Mouse (Mus musculus) heart, embryonic 12.5 days (tissue): ENCODE results near the gene Arhgef3. TPM values are rescaled to one million over a fixed set of nuclear protein-coding genes. Genes with fewer than 3 reads are reported as not detected.

Source experiments
- ATAC-seq: fragments of 200-750 bp; cut with Nextera tagmentation; 2 replicates; pipeline ENCODE4 v1.8.0; 2017; ENCODE audit warnings: moderate TSS enrichment, moderate library complexity; ENCODE audit not compliant: insufficient number of reproducible peaks, low FRiP score
- H3K27ac ChIP-seq: fragments of 300-500 bp; sonication (generic); 2 replicates; pipeline ENCODE4 v1.5.1; 2016; ENCODE audit warnings: mild to moderate bottlenecking, moderate library complexity; ENCODE audit not compliant: poor library complexity, severe bottlenecking
- H3K27me3 ChIP-seq: fragments of 300-500 bp; sonication (generic); replicated peaks from 2 replicates; pipeline ENCODE4 v1.6.1; 2016; ENCODE audit warnings: mild to moderate bottlenecking, moderate library complexity
- H3K36me3 ChIP-seq: fragments of 300-500 bp; sonication (generic); 2 replicates; pipeline ENCODE4 v1.6.1; 2016; ENCODE audit warnings: mild to moderate bottlenecking, moderate library complexity
- H3K4me1 ChIP-seq: fragments of 300-500 bp; sonication (generic); replicated peaks from 2 replicates; pipeline ENCODE4 v1.6.1; 2016; ENCODE audit warnings: mild to moderate bottlenecking
- H3K4me2 ChIP-seq: fragments of 300-500 bp; sonication (generic); 2 replicates; pipeline ENCODE4 v1.6.1; 2016; ENCODE audit warnings: mild to moderate bottlenecking, moderate library complexity
- H3K4me3 ChIP-seq: fragments of 300-500 bp; sonication (generic); 2 replicates; pipeline ENCODE4 v1.5.1; 2016; ENCODE audit warnings: mild to moderate bottlenecking
- H3K9ac ChIP-seq: fragments of 300-500 bp; sonication (generic); 2 replicates; pipeline ENCODE4 v1.6.1; 2016; ENCODE audit warnings: mild to moderate bottlenecking, moderate library complexity
- H3K9me3 ChIP-seq: fragments of 300-500 bp; sonication (generic); replicated peaks from 2 replicates; pipeline ENCODE4 v1.6.1; 2016; ENCODE audit warnings: mild to moderate bottlenecking, moderate library complexity
- WGBS: fragments of 180-500 bp; shearing (Covaris S2); methylation state at CpG from one replicate; pipeline ENCODE4 v1.1.7; 2016; 5-methylcytosine and 5-hydroxymethylcytosine counted together
- polyA plus RNA-seq: library from polyadenylated mRNA; unstranded; fragments of >200 nt; fragmentation: Nextera tagmentation; extraction: Ambion mirVana; gene quantifications from 2 replicates; pipeline ENCODE4 v1.2.1, GENCODE M21; 2016

The Arhgef3 gene
- polyA plus RNA-seq, 1 experiment from 2014 or later: 17.6 TPM

GRCm38 (mm10) chr14:27296987-27297386 is 182.3 kb downstream of the Arhgef3 start:
- no peak overlapping the region for H3K4me3 ChIP-seq
- no peak overlapping the region for H3K4me2 ChIP-seq
- WGBS: 76% methylated on average over 5 of the region's 5 CpGs
- no peak for ATAC-seq
- H3K27ac ChIP-seq: no peak overlapping the region
- H3K4me1 ChIP-seq: peaks cover 13% of the 10 kb centered on the region
- no peaks in the 10 kb centered on the region for H3K27me3 ChIP-seq
- H3K9me3 ChIP-seq: no peaks in the 10 kb centered on the region
- no peak overlapping the region for H3K9ac ChIP-seq
- no peaks in the 10 kb centered on the region for H3K36me3 ChIP-seq

- Histone ChIP-seq H3K9me3 (no peaks in the 10 kb centered on the region), H3K27me3 (no peaks in the 10 kb centered on the region), H3K27ac (no peak overlapping the region), H3K4me2 (no peak overlapping the region), H3K4me1 (peaks cover 13% of the 10 kb centered on the region), H3K9ac (no peak overlapping the region), H3K4me3 (no peak overlapping the region), H3K36me3 (no peaks in the 10 kb centered on the region)
- 34% methylated on average over 2 of the region's 2 CpGs for WGBS
- ATAC-seq: no peak
These were observed 184.2 kb downstream of the Arhgef3 start for GRCm38 (mm10) chr14:27298875-27299274.

GRCm38 (mm10) chr14:27299705-27300104 is 185.0 kb downstream of the Arhgef3 start:
- H3K4me3 ChIP-seq: no peak overlapping the region
- no peaks in the 10 kb centered on the region for H3K27me3 ChIP-seq
- H3K27ac ChIP-seq: no peak overlapping the region
- no peak overlapping the region for H3K4me2 ChIP-seq
- H3K36me3 ChIP-seq: no peaks in the 10 kb centered on the region
- no peak for ATAC-seq
- H3K4me1 ChIP-seq: peaks cover 13% of the 10 kb centered on the region
- WGBS: 38% methylated on average over 4 of the region's 4 CpGs
- no peaks in the 10 kb centered on the region for H3K9me3 ChIP-seq
- H3K9ac ChIP-seq: no peak overlapping the region

GRCm38 (mm10) chr14:27301768-27302499 is 187.2 kb downstream of the Arhgef3 start:
- no peaks in the 10 kb centered on the region for H3K27me3 ChIP-seq
- ATAC-seq: no peak
- no peak overlapping the region for H3K4me2 ChIP-seq
- H3K36me3 ChIP-seq: no peaks in the 10 kb centered on the region
- no peaks in the 10 kb centered on the region for H3K9me3 ChIP-seq
- H3K4me3 ChIP-seq: no peak overlapping the region
- H3K27ac ChIP-seq: no peak overlapping the region
- peaks cover 13% of the 10 kb centered on the region for H3K4me1 ChIP-seq
- no peak overlapping the region for H3K9ac ChIP-seq
- 65% methylated on average over 5 of the region's 5 CpGs for WGBS

GRCm38 (mm10) chr14:27303294-27303693 is 188.6 kb downstream of the Arhgef3 start:
- no peak overlapping the region for H3K4me2 ChIP-seq
- no peaks in the 10 kb centered on the region for H3K9me3 ChIP-seq
- no peak overlapping the region for H3K27ac ChIP-seq
- no peaks in the 10 kb centered on the region for H3K27me3 ChIP-seq
- H3K9ac ChIP-seq: no peak overlapping the region
- H3K36me3 ChIP-seq: no peaks in the 10 kb centered on the region
- WGBS: 74% methylated on average over 4 of the region's 4 CpGs
- H3K4me1 ChIP-seq: peaks cover 10% of the 10 kb centered on the region
- no peak overlapping the region for H3K4me3 ChIP-seq
- no peak for ATAC-seq

GRCm38 (mm10) chr14:27304408-27304807 is 189.7 kb downstream of the Arhgef3 start:
- no peaks in the 10 kb centered on the region for H3K36me3 ChIP-seq
- H3K27ac ChIP-seq: no peak overlapping the region
- H3K4me2 ChIP-seq: no peak overlapping the region
- H3K9me3 ChIP-seq: no peaks in the 10 kb centered on the region
- no peaks in the 10 kb centered on the region for H3K27me3 ChIP-seq
- no peak overlapping the region for H3K9ac ChIP-seq
- H3K4me3 ChIP-seq: no peak overlapping the region
- WGBS: 71% methylated on average over 4 of the region's 4 CpGs
- no peak for ATAC-seq
- 0 out of 2 replicates have a peak, but pooled peaks cover under 1% of the 10 kb centered on the region for H3K4me1 ChIP-seq

- Histone ChIP-seq H3K36me3 (no peaks in the 10 kb centered on the region), H3K4me2 (no peak overlapping the region), H3K9me3 (no peaks in the 10 kb centered on the region), H3K9ac (no peak overlapping the region), H3K4me3 (no peak overlapping the region), H3K27ac (no peak overlapping the region), H3K4me1 (no peaks in the 10 kb centered on the region), H3K27me3 (no peaks in the 10 kb centered on the region)
- ATAC-seq: no peak
- WGBS: 71% methylated on average over 3 of the region's 3 CpGs
These were observed 194.1 kb downstream of the Arhgef3 start for GRCm38 (mm10) chr14:27308761-27309160.

GRCm38 (mm10) chr14:27310559-27311242 is 196.0 kb downstream of the Arhgef3 start:
- Histone ChIP-seq H3K9me3 (no peaks in the 10 kb centered on the region), H3K27ac (no peak overlapping the region), H3K27me3 (no peaks in the 10 kb centered on the region), H3K4me3 (no peak overlapping the region), H3K4me2 (no peak overlapping the region), H3K4me1 (no peaks in the 10 kb centered on the region), H3K36me3 (no peaks in the 10 kb centered on the region), H3K9ac (no peak overlapping the region)
- 61% methylated on average over 4 of the region's 4 CpGs for WGBS
- no peak for ATAC-seq

GRCm38 (mm10) chr14:27312380-27312779 is 197.7 kb downstream of the Arhgef3 start:
- H3K4me1 ChIP-seq: no peaks in the 10 kb centered on the region
- H3K36me3 ChIP-seq: no peaks in the 10 kb centered on the region
- no peak overlapping the region for H3K4me3 ChIP-seq
- no peaks in the 10 kb centered on the region for H3K27me3 ChIP-seq
- no peak overlapping the region for H3K27ac ChIP-seq
- no peak for ATAC-seq
- H3K4me2 ChIP-seq: no peak overlapping the region
- no peaks in the 10 kb centered on the region for H3K9me3 ChIP-seq
- 64% methylated on average over 1 of the region's 1 CpGs for WGBS
- no peak overlapping the region for H3K9ac ChIP-seq

GRCm38 (mm10) chr14:27315737-27316136 is 201.0 kb downstream of the Arhgef3 start:
- no peaks in the 10 kb centered on the region for H3K27me3 ChIP-seq
- WGBS: 79% methylated on average over 6 of the region's 6 CpGs
- no peak for ATAC-seq

GRCm38 (mm10) chr14:27317146-27317545 is 202.4 kb downstream of the Arhgef3 start:
- Histone ChIP-seq H3K9ac (no peak overlapping the region), H3K4me1 (peaks cover 29% of the 10 kb centered on the region), H3K36me3 (no peaks in the 10 kb centered on the region), H3K27ac (no peak overlapping the region), H3K27me3 (no peaks in the 10 kb centered on the region), H3K4me3 (no peak overlapping the region), H3K9me3 (no peaks in the 10 kb centered on the region), H3K4me2 (no peak overlapping the region)
- ATAC-seq: no peak
- WGBS: 78% methylated on average over 8 of the region's 8 CpGs

More at GRCm38 (mm10) chr14:27315737-27316136, 201.0 kb downstream of the Arhgef3 start:
- H3K9me3 ChIP-seq: no peaks in the 10 kb centered on the region
- peaks cover 22% of the 10 kb centered on the region for H3K4me1 ChIP-seq
- H3K4me3 ChIP-seq: no peak overlapping the region
- no peaks in the 10 kb centered on the region for H3K36me3 ChIP-seq
- H3K4me2 ChIP-seq: no peak overlapping the region
- no peak overlapping the region for H3K27ac ChIP-seq
- H3K9ac ChIP-seq: no peak overlapping the region
